Mouse (Mus musculus) small intestine, adult 2 months (tissue): ENCODE results near the gene Anxa11.
"Not testable (repeated sequence)": the region's sequence is repeated elsewhere in the genome, so short reads cannot be mapped to it uniquely, and the experiment has no call there.

Source experiments
- CTCF ChIP-seq: fragments of 200-500 bp; IDR thresholded peaks from 2 replicates; pipeline ENCODE4 v1.5.1; 2012; ENCODE audit warnings: low read depth, mild to moderate bottlenecking, control low read depth, inconsistent platforms, low read length, moderate library complexity, mixed read lengths; ENCODE audit not compliant: insufficient replicate concordance, insufficient read length; ENCODE audit errors: extremely low read depth
- POLR2A ChIP-seq: fragments of 200-500 bp; IDR thresholded peaks from 2 replicates; pipeline ENCODE4 v1.6.1; 2012; ENCODE audit warnings: low read depth, mild to moderate bottlenecking, control low read depth, inconsistent platforms, low read length, moderate library complexity

GRCm38 (mm10) chr14:25848708-25849107, 6.8 kb downstream of the Anxa11 start:
- not testable (repeated sequence) for TF ChIP-seq CTCF, POLR2A
